Mouse (Mus musculus) neural tube, embryonic 14.5 days (tissue): ENCODE results near the gene Arhgef10l. TPM values are rescaled to one million over a fixed set of nuclear protein-coding genes. Genes with fewer than 3 reads are reported as not detected.
A peak's percentile ranks its signal among the peaks of the same experiment; 100 is the strongest.
"Not testable (repeated sequence)": the region's sequence is repeated elsewhere in the genome, so short reads cannot be mapped to it uniquely, and the experiment has no call there.

Experiments
- ATAC-seq: fragments of 200-750 bp; cut with Nextera tagmentation; 2 replicates; pipeline ENCODE4 v1.8.0; 2017; ENCODE audit warnings: low read depth, mild to moderate bottlenecking, moderate TSS enrichment, moderate library complexity
- H3K27ac ChIP-seq: fragments of 300-500 bp; sonication (generic); 2 replicates; pipeline ENCODE4 v1.5.1; 2014; ENCODE audit warnings: low read depth, mild to moderate bottlenecking, control low read depth, low read length, moderate library complexity, mixed read lengths
- H3K27me3 ChIP-seq: fragments of 300-500 bp; sonication (generic); 2 replicates; pipeline ENCODE4 v1.6.1; 2014; ENCODE audit warnings: low read length; ENCODE audit not compliant: control insufficient read depth, insufficient read depth
- H3K36me3 ChIP-seq: fragments of 300-500 bp; sonication (generic); 2 replicates; pipeline ENCODE4 v1.6.1; 2014; ENCODE audit warnings: low read length, mixed read lengths; ENCODE audit not compliant: control insufficient read depth, insufficient read depth
- H3K4me1 ChIP-seq: fragments of 300-500 bp; sonication (generic); 2 replicates; pipeline ENCODE4 v1.6.1; 2014; ENCODE audit warnings: low read length; ENCODE audit not compliant: control insufficient read depth, insufficient read depth
- H3K4me2 ChIP-seq: fragments of 300-500 bp; sonication (generic); 2 replicates; pipeline ENCODE4 v1.6.1; 2014; ENCODE audit warnings: mild to moderate bottlenecking, low read depth, low read length, control low read depth
- H3K4me3 ChIP-seq: fragments of 300-500 bp; sonication (generic); 2 replicates; pipeline ENCODE4 v1.5.1; 2014; ENCODE audit warnings: low read depth, low read length, control low read depth, mixed read lengths
- H3K9ac ChIP-seq: fragments of 300-500 bp; sonication (generic); replicated peaks from 2 replicates; pipeline ENCODE4 v1.6.1; 2014; ENCODE audit warnings: low read depth, mild to moderate bottlenecking, control low read depth, low read length, mixed read lengths
- H3K9me3 ChIP-seq: fragments of 300-500 bp; sonication (generic); 2 replicates; pipeline ENCODE4 v1.6.1; 2016; ENCODE audit warnings: low read length; ENCODE audit not compliant: control insufficient read depth
- WGBS: fragments of 180-500 bp; shearing (Covaris S2); extraction: QIAGEN DNeasy Blood & Tissue Kit; methylation state at CpG from one replicate; pipeline ENCODE4 v1.1.7; 2014; 5-methylcytosine and 5-hydroxymethylcytosine counted together
- polyA plus RNA-seq: library from polyadenylated mRNA; unstranded; fragments of >200 nt; fragmentation: Nextera tagmentation; extraction: Ambion mirVana; gene quantifications from 2 replicates; pipeline ENCODE4 v1.2.1, GENCODE M21; 2014

Arhgef10l gene
- polyA plus RNA-seq, 1 experiment from 2014 or later = 18.8 TPM

DNA sequence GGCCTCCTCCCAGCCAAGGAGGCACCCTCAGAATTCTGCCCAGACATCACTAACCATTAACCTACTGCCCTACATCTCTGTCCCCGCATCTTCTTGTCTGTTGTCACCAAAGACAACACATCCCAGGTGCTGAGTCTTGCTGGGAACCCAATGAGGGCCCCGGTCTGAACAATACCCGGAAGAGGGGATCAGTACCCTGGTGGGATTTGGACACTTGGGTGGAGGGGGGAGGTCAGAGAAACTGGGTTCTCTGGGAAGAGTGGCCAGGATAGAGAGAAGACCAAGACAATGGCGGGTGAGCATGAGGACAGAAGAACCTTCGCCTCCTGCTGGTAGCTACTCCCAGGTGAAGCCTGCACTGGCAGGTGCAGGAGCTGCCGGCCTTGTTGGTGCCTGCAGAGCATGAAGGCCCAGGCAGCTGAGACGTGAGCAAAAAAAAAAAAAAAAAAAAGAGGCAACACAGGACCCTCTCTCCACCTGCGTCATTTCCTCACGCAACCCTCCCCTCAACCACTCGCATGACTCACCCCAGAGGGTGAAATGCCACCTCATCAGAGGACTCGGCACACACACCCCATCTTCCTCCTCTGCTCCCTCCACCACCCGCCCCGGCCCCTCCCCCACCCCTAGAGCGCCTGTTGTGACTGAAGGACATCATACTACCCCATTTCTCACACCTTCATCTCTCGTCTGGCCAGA is 83.3 kb downstream of the Arhgef10l start:
- no peaks in the 10 kb centered on the region for H3K9me3 ChIP-seq
- WGBS = 87% methylated on average over 12 of the region's 15 CpGs
- H3K4me2 ChIP-seq = no peak overlapping the region
- H3K27me3 ChIP-seq = no peaks in the 10 kb centered on the region
- no peak for ATAC-seq
- H3K4me3 ChIP-seq = no peak overlapping the region
- H3K36me3 ChIP-seq = peaks cover 39% of the 10 kb centered on the region
- H3K27ac ChIP-seq = no peak overlapping the region
- H3K9ac ChIP-seq = no peak overlapping the region
- H3K4me1 ChIP-seq = no peaks in the 10 kb centered on the region

- WGBS = 71% methylated on average over 23 of the region's 23 CpGs
- no peak overlapping the region for H3K9ac ChIP-seq
- no peaks in the 10 kb centered on the region for H3K4me1 ChIP-seq
- peaks cover 40% of the 10 kb centered on the region for H3K36me3 ChIP-seq
- no peaks in the 10 kb centered on the region for H3K27me3 ChIP-seq
- no peaks in the 10 kb centered on the region for H3K9me3 ChIP-seq
- 0 out of 2 replicates have a peak, but pooled peaks have one; percentile 4 for ATAC-seq
- no peak overlapping the region for H3K27ac ChIP-seq
- H3K4me2 ChIP-seq = no peak overlapping the region
- H3K4me3 ChIP-seq = no peak overlapping the region
Measured at GRCm38 (mm10) chr4:140581730-140582389, 84.0 kb downstream of the Arhgef10l start.

DNA sequence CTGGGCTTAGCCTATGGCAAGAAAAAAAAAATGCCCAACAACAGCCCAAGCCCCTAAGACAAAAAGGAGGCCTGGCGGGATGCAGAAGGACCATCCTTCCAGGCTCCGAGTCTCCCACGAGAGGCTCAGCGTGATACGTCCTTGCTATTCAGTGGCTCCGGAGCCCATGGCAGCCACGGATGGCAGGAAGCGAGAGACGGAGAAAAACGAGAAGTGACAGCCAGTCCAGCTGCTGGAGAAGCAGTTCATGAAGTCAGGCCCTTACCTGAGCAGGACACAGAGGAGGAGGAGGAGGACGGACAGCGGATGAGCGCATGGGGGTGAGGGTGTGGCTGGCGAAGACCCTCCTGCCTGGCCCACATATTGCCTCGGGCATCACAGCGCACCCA is 84.5 kb downstream of the Arhgef10l start:
- 78% methylated on average over 16 of the region's 16 CpGs for WGBS
- Histone ChIP-seq H3K9me3 (no peaks in the 10 kb centered on the region), H3K4me2 (no peak overlapping the region), H3K36me3 (peaks cover 42% of the 10 kb centered on the region), H3K27ac (no peak overlapping the region), H3K9ac (no peak overlapping the region), H3K27me3 (no peaks in the 10 kb centered on the region), H3K4me1 (no peaks in the 10 kb centered on the region), H3K4me3 (no peak overlapping the region)
- ATAC-seq = no peak

GRCm38 (mm10) chr4:140580866-140581265 is 84.9 kb downstream of the Arhgef10l start:
- 90% methylated on average over 4 of the region's 4 CpGs for WGBS
- ATAC-seq = no peak
- Histone ChIP-seq H3K27ac (no peak overlapping the region), H3K4me1 (no peaks in the 10 kb centered on the region), H3K36me3 (peaks cover 47% of the 10 kb centered on the region), H3K9me3 (no peaks in the 10 kb centered on the region), H3K4me3 (no peak overlapping the region), H3K4me2 (no peak overlapping the region), H3K27me3 (no peaks in the 10 kb centered on the region), H3K9ac (no peak overlapping the region)

DNA sequence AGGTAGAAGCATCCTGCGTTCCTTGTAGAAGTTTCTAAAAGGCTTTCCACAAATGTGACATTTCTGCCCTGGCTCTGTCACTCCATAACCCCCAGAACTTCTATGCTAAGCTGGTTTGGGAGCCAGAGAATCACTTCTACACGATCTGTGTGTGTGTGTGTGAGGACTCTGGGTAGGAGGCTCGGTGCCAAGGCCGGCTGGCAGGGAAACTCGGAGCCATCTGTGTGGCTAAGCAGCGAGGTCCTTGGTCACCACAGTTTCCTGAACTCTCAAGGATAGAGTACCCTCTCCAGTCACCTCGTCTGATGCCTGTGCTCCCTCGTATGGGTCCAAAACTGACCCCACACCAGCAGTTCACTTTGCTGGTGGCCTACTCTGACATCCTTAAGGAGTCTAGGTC is 86.2 kb downstream of the Arhgef10l start:
- Histone ChIP-seq H3K27ac (no peak overlapping the region), H3K4me3 (no peak overlapping the region), H3K9ac (no peak overlapping the region), H3K27me3 (no peaks in the 10 kb centered on the region), H3K36me3 (peaks cover 57% of the 10 kb centered on the region), H3K4me2 (no peak overlapping the region), H3K4me1 (no peaks in the 10 kb centered on the region), H3K9me3 (no peaks in the 10 kb centered on the region)
- WGBS = 87% methylated on average over 8 of the region's 8 CpGs
- no peak for ATAC-seq

- H3K27me3 ChIP-seq = no peaks in the 10 kb centered on the region
- no peak overlapping the region for H3K4me3 ChIP-seq
- WGBS = 98% methylated on average over 13 of the region's 13 CpGs
- no peaks in the 10 kb centered on the region for H3K9me3 ChIP-seq
- peaks cover 60% of the 10 kb centered on the region for H3K36me3 ChIP-seq
- no peak overlapping the region for H3K4me2 ChIP-seq
- H3K4me1 ChIP-seq = no peaks in the 10 kb centered on the region
- H3K27ac ChIP-seq = no peak overlapping the region
- no peak for ATAC-seq
- H3K9ac ChIP-seq = no peak overlapping the region
Measured at GRCm38 (mm10) chr4:140579149-140579548, 86.7 kb downstream of the Arhgef10l start.

- 98% methylated on average over 16 of the region's 16 CpGs for WGBS
- H3K36me3 ChIP-seq = peaks cover 75% of the 10 kb centered on the region
- H3K4me1 ChIP-seq = no peaks in the 10 kb centered on the region
- H3K9me3 ChIP-seq = no peaks in the 10 kb centered on the region
- H3K4me3 ChIP-seq = no peak overlapping the region
- no peak overlapping the region for H3K4me2 ChIP-seq
- no peak overlapping the region for H3K27ac ChIP-seq
- ATAC-seq = no peak
- no peaks in the 10 kb centered on the region for H3K27me3 ChIP-seq
- H3K9ac ChIP-seq = no peak overlapping the region
Measured at GRCm38 (mm10) chr4:140576628-140577027, 89.2 kb downstream of the Arhgef10l start.

- H3K9me3 ChIP-seq, H3K9ac ChIP-seq, H3K27ac ChIP-seq, H3K27me3 ChIP-seq, ATAC-seq, H3K4me2 ChIP-seq, H3K4me1 ChIP-seq, H3K4me3 ChIP-seq: not testable (repeated sequence)
- 90% methylated on average over 7 of the region's 7 CpGs for WGBS
- peaks cover 69% of the 10 kb centered on the region for H3K36me3 ChIP-seq
Measured at GRCm38 (mm10) chr4:140574863-140575262, 90.9 kb downstream of the Arhgef10l start.

DNA sequence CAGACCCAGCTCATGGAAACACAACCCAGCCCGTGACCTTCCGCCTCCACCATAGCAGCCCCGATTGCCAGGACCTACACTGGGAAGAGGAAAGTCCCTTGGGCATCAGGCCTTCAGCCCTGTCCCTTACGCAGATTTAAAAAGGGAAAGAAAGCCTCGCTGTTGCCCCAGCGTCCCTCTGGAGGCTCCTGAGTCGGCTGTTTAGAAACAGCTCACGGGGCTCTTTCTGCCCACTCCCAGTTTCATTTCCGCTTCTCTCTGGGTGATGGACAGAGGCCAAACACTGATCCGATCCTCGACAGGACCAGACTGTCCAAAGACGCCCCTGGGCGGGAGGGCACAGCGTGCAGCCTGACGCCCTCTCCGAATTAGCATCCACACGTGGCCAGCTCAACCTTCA is 93.4 kb downstream of the Arhgef10l start:
- WGBS = 86% methylated on average over 17 of the region's 17 CpGs
- peaks cover 69% of the 10 kb centered on the region for H3K36me3 ChIP-seq
- no peak overlapping the region for H3K27ac ChIP-seq
- H3K4me2 ChIP-seq = no peak overlapping the region
- H3K27me3 ChIP-seq = no peaks in the 10 kb centered on the region
- no peaks in the 10 kb centered on the region for H3K4me1 ChIP-seq
- no peaks in the 10 kb centered on the region; the same call in 1 of the 2 replicates for H3K9me3 ChIP-seq
- no peak for ATAC-seq
- H3K9ac ChIP-seq = no peak overlapping the region
- H3K4me3 ChIP-seq = no peak overlapping the region
